Mouse (Mus musculus) embryonic fibroblast, embryonic 13.5 days (primary cell): ENCODE measurements at regions not wholly inside any gene's neighbourhood (a gene's known extent, or its start where the extent isn't known, plus 50 kb on each side); places are given as distances from the start of the nearest gene placed in this dataset.

Source experiments
- H3K27ac ChIP-seq: 2 replicates; pipeline ENCODE4 v1.5.1; 2012; ENCODE audit warnings: low read length, control low read depth, inconsistent platforms; ENCODE audit not compliant: insufficient read depth
- H3K4me1 ChIP-seq: 2 replicates; pipeline ENCODE4 v1.6.1; 2011; ENCODE audit warnings: low read length; ENCODE audit not compliant: control insufficient read depth, insufficient read depth
- H3K4me3 ChIP-seq: 2 replicates; pipeline ENCODE4 v1.5.1; 2011; ENCODE audit warnings: mild to moderate bottlenecking, control low read depth, low read length; ENCODE audit not compliant: insufficient read depth
- CTCF ChIP-seq: IDR thresholded peaks from 2 replicates; pipeline ENCODE4 v1.5.1; 2011; ENCODE audit warnings: mild to moderate bottlenecking, control low read depth, low read length, moderate library complexity, borderline replicate concordance; ENCODE audit not compliant: insufficient read depth
- POLR2A ChIP-seq: IDR thresholded peaks from 2 replicates; pipeline ENCODE4 v1.6.1; 2011; ENCODE audit warnings: low read depth, mild to moderate bottlenecking, control low read depth, low read length, moderate library complexity

DNA sequence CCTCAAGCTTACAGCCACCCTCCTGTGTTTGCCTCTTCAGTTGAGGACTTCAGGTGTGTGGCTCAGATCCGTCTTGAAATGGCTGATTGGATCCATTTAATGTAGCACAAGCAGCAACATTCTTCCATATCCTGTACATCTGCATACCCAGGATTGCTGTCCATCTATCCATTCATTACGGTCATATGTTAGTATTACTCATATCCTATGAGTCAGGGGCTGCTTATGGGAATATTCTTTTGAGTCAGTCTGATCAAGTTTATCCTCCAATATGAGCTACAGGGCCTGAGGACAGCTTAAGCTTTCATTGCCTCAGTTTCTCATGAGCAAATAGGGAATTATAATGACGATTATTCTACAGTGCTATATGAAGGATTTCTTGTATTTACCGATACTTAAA is 293.7 kb downstream of the Plpp3 start:
- Histone ChIP-seq H3K4me3 (no peak overlapping the region), H3K4me1 (peaks cover 15% of the 10 kb centered on the region), H3K27ac (peak overlapping the region; percentile 85)
- no peak for TF ChIP-seq POLR2A

DNA sequence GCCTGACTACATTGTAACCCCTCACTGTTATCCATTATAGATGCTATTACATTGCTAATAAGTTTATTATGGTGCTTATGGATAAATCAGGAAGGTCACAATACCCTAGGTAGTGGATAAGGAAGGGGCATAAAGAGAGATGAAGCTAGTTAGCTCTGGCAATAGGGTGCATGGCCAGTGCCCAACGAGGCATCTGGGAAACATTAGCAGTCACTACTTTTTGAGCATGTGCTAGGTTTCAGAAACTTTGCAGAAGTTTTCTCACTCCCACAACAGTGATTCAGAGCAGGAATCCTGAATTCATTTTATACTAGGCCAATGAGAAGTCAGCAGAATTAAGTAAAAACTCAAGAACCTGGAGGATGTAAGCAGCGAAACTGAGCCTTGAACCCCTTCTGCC is 294.7 kb downstream of the Plpp3 start:
- no peak overlapping the region for H3K4me3 ChIP-seq
- TF ChIP-seq CTCF: no peak
- TF ChIP-seq POLR2A: no peak
- H3K27ac ChIP-seq: peak overlapping the region; percentile 43
- peaks cover 15% of the 10 kb centered on the region for H3K4me1 ChIP-seq

DNA sequence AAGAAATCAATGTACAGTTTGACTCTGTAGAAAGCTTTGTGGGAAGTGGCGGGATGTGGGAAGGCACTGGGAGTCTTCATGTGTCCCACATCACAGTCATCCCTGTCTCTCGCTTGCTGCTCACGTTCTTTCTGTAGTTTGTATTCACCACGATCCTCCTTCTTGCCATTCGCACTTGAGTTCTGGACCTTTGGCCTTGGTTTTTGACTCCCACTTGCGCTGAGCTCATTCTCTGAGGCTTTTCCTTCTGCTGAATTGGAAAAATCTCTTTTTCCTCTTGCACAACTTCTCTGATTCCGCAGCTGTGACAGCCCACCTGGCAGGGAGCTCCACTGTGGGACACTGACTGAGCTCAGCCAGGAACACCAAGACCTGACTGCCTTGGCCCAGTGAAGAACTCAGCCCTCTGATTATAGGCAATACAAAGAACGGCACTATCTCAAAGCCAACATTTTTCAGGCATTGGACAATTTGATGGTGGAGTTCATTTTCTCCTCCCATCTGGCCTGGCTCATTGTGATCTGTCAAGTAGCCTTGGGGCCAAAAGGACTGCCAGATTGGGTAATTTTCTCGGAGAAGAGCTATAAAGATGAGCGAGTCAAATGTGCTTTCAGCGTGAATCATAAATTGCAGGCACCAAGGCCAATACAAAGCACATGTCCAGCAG is 299.9 kb downstream of the Plpp3 start:
- TF ChIP-seq CTCF: no peak
- Histone ChIP-seq H3K4me3 (no peak overlapping the region), H3K27ac (no peak overlapping the region), H3K4me1 (peaks cover 6% of the 10 kb centered on the region; the same call in 1 of the 2 replicates)

DNA sequence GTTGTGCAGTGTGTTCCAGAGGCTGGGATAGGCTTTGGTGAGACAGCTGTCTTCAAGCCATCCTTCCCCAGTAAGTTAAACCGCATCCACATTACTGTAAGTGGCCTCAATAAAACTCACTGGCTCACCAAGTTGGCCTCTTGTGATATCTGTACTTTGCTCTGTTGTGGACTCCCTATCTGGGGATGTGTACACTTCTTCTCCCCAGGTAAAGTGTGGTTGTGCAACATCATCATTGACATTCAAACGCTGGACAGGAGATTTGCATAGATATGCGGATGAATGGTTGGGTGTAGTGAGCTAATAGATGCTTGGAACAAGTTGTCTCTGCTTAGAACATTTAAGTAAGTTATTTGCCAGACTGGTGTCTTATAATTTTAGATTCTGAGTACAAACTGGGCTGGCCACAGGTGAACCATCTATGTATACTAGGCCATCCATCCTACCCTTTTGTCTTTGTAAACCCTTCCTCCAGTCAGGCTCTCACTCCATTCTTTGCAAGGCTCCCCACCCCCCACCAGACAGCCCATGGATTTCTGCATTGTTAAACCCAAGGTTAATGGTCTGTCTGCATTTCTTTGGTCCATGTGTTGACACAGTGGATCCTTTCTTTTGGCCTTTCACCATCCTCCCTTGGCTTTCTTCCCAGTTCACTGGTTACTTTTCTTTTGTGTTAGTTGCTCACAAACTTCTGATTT is 303.0 kb downstream of the Plpp3 start:
- peaks cover 2% of the 10 kb centered on the region; the same call in 1 of the 2 replicates for H3K4me1 ChIP-seq
- no peak overlapping the region for H3K4me3 ChIP-seq
- H3K27ac ChIP-seq: no peak overlapping the region
- TF ChIP-seq CTCF (no peak), POLR2A (no peak)

DNA sequence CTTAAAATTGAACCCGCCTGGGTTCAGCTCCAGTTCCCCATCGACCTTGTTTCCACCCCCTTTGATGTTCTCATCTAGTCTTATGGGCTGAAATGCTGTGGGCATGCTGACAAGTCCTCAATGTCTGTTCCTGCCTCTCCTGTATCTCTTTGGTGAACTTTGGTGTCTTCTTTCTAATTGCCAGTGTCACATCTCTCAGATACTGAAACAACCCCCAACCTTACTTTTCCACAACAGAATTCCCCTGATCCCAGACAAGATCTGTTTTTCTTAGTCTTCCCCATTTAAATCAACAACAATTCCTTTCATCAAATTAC is 303.5 kb downstream of the Plpp3 start:
- TF ChIP-seq CTCF (no peak), POLR2A (no peak)
- H3K4me1 ChIP-seq: peaks cover 2% of the 10 kb centered on the region; the same call in 1 of the 2 replicates
- H3K4me3 ChIP-seq: no peak overlapping the region
- H3K27ac ChIP-seq: no peak overlapping the region

DNA sequence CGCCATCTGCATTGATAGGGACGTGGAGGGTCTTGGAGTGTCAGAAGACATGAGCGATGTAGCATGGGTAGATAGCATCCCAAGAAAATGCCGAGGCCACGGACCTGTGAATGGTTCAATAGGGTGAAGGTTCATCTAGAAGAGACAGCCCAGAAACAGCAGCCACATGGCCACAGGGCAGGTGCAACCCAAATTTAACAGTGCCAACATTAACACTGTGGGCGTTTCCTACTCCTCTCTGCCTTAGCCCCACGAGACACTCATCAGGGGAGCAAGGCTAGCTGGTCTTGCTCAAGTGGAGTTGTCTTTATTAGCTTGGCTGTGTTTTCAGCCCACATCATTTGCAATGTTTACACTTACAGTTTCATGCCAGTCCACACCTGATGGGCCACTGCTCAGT is 310.7 kb downstream of the Plpp3 start:
- no peak for TF ChIP-seq POLR2A
- TF ChIP-seq CTCF: no peak
- no peaks in the 10 kb centered on the region for H3K4me1 ChIP-seq
- H3K27ac ChIP-seq: no peak overlapping the region
- no peak overlapping the region for H3K4me3 ChIP-seq

DNA sequence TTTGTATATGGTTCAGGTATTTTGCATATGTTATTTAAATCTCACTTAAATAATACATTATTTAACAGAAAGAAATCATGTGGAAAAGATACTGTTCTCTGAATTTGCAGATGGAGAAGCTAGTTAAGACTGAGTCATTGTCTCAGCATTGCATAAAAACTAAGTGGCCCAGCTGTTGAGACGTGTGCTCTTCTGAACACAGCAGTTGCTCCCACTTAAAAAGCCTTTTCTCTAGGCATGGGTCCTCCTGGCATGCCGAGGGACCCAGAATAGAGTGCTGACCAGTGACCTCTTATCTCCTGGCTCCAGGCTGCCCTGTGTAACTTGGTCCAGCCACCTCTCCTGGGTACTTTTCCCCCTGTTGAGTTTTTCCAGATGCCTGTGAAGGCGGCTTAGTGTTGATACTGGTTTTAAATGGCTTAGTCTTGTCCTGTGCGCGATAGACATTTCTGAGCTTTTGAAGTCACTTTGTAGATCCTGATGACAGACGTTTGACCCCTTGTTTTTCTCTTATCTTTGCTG is 312.2 kb downstream of the Plpp3 start:
- TF ChIP-seq POLR2A (no peak), CTCF (no peak)
- H3K4me3 ChIP-seq: no peak overlapping the region
- no peak overlapping the region for H3K27ac ChIP-seq
- H3K4me1 ChIP-seq: no peaks in the 10 kb centered on the region

DNA sequence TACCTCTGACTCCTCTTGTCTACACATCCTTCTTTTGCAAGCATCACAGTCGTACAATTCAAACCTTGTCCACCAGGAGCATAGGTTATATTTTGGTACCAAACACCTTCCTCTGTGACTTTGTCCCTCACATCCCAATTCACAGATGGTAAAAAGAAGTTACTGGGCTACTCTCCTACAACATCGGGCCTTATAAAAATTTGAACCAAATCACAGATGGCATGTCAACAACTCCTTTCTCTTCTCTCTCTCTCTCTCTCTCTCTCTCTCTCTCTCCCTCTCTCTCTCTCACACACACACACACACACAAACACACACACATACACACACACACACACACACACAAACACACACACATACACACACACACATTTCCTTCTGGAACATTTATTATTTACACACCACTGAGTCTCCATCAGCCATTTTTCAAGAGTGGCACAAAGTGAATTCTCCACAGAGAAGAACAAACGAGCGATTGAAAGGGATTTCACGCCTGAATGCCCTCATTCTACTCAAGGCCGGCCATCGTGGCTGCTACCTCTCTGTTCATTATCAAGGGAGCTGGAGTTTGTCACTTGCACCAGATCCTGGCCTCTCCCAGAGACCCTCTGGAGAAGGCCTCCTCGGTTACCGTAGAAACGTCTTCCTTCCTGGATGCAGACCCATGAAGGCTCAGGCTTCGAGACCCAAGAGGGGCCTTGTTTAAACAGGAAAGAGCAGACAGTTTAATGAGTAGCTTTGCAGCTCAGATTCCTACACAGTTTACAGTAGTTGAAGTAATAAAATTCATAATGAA is 314.7 kb upstream of the Gm12728 start:
- Histone ChIP-seq H3K4me1 (no peaks in the 10 kb centered on the region), H3K4me3 (no peak overlapping the region), H3K27ac (no peak overlapping the region)
- TF ChIP-seq CTCF (no peak), POLR2A (no peak)

DNA sequence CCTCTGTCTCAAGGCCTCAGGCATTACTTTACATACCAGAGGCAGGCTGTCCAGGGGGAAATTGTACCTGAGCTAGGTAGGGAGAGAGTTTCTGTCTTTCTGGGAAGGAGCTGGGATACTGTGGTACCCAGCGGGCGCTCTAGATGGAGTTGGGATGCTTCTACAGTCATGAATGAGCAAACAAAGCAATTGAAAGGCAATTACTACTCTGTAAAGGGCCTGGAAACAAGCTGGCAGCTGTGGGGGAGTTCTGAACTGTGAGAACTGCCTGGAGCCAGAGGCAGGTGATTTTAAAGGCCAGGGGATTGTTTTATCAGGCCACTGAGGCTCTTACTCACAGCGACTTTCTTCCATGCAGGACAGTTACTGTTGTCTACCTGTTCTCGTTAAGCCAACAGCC is 313.3 kb upstream of the Gm12728 start:
- no peak overlapping the region for H3K27ac ChIP-seq
- no peak overlapping the region for H3K4me3 ChIP-seq
- H3K4me1 ChIP-seq: no peaks in the 10 kb centered on the region
- TF ChIP-seq POLR2A (no peak), CTCF (no peak)

DNA sequence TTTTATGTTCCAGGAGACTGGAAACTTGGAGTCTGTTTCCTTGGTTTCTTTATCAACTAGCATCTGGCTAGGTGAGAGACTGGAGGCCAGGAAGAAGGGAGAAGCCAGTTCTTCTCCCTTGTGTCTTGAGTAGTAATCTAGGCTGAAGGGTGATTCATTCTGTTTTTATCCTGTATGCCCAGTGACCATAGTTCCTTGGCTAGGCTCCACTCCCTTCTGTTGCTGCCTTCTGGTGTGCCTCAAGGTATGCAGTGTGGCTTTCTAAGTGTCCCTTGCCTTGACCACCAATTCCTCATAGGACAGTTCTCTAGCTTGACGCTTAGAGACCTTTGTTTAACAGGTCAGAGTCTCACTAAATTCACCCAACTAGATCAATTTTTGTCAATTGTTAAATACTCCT is 303.3 kb upstream of the Gm12728 start:
- Histone ChIP-seq H3K27ac (no peak overlapping the region), H3K4me1 (no peaks in the 10 kb centered on the region), H3K4me3 (no peak overlapping the region)
- TF ChIP-seq CTCF (no peak), POLR2A (no peak)
